Mouse (Mus musculus) megakaryocyte, embryonic 14.5 days (primary cell): Measurements from ENCODE around the gene Lag3. TPM values are rescaled to one million over a fixed set of nuclear protein-coding genes. Genes with fewer than 3 reads are reported as not detected.

Experiments used
- H3K27me3 ChIP-seq: replicated peaks from 2 replicates; pipeline ENCODE3; 2012; ENCODE audit warnings: inconsistent platforms
- H3K36me3 ChIP-seq: replicated peaks from 2 replicates; pipeline ENCODE3; 2012; ENCODE audit warnings: low read length, inconsistent platforms, mixed read lengths
- H3K4me1 ChIP-seq: 2 replicates; pipeline ENCODE4 v1.6.1; 2012; ENCODE audit warnings: inconsistent platforms
- H3K4me3 ChIP-seq: replicated peaks from 2 replicates; pipeline ENCODE3; 2012; ENCODE audit warnings: moderate library complexity, mild to moderate bottlenecking, inconsistent platforms
- H3K9me3 ChIP-seq: 2 replicates; pipeline ENCODE4 v1.6.1; 2012; ENCODE audit warnings: inconsistent platforms
- FLI1 ChIP-seq: IDR thresholded peaks from 2 replicates; pipeline ENCODE4 v1.6.1; 2012; ENCODE audit warnings: low read length, inconsistent platforms, mixed read lengths
- GATA1 ChIP-seq: IDR thresholded peaks from 3 replicates; pipeline ENCODE4 v1.6.1; 2012; ENCODE audit warnings: mixed read lengths, low read length, inconsistent platforms, borderline replicate concordance
- polyA plus RNA-seq: library from polyadenylated mRNA; stranded (reverse); fragments of >175 nt; gene quantifications from 2 replicates; pipeline ENCODE4 v1.2.3, GENCODE M21; 2012; ENCODE audit warnings: low replicate concordance; ENCODE audit not compliant: insufficient read depth

Lag3 gene
- polyA plus RNA-seq, 1 experiment: 0.62 TPM

GRCm38 (mm10) chr6:124861266-124861665 lies 50.2 kb downstream of the Lag3 start:
- Histone ChIP-seq H3K9me3 (no peaks in the 10 kb centered on the region), H3K4me3 (peak overlapping the region; percentile 4), H3K4me1 (peaks cover 57% of the 10 kb centered on the region), H3K36me3 (no peaks in the 10 kb centered on the region), H3K27me3 (peaks cover 99% of the 10 kb centered on the region)
- TF ChIP-seq GATA1: no peak
- TF ChIP-seq FLI1: no peak

GRCm38 (mm10) chr6:124860511-124860910 lies 51.0 kb downstream of the Lag3 start:
- Histone ChIP-seq H3K9me3 (no peaks in the 10 kb centered on the region), H3K27me3 (peaks cover 99% of the 10 kb centered on the region), H3K4me3 (no peak overlapping the region), H3K4me1 (peaks cover 59% of the 10 kb centered on the region), H3K36me3 (no peaks in the 10 kb centered on the region)
- TF ChIP-seq FLI1 (no peak), GATA1 (no peak)

DNA sequence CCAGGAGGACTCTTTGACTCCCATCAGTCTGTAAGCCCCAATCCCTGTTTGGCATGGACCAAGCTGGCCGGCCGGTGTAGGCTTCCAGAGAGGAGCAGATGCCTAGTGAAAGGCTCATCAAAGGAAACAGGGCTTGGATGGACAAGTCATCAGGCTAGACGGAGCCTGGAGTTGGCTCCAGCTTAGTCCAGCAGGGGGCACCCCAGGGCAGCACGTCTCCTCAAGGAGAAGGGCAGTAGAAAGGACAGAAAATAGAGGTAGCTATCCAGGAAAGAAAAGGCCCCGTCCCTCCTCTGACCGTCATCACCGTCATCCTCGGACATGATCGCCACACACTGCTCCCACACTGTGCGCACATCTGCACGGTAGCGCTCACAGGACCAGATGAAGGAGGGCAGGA lies 51.8 kb downstream of the Lag3 start:
- Histone ChIP-seq H3K9me3 (no peaks in the 10 kb centered on the region), H3K27me3 (peaks cover 97% of the 10 kb centered on the region), H3K36me3 (no peaks in the 10 kb centered on the region), H3K4me3 (peak overlapping the region; percentile 83), H3K4me1 (peaks cover 61% of the 10 kb centered on the region)
- no peak for TF ChIP-seq FLI1
- TF ChIP-seq GATA1: no peak

- no peaks in the 10 kb centered on the region for H3K36me3 ChIP-seq
- no peak for TF ChIP-seq FLI1
- peaks cover 94% of the 10 kb centered on the region for H3K27me3 ChIP-seq
- H3K4me3 ChIP-seq: no peak overlapping the region
- peaks cover 53% of the 10 kb centered on the region for H3K4me1 ChIP-seq
- no peaks in the 10 kb centered on the region for H3K9me3 ChIP-seq
These were observed 52.8 kb downstream of the Lag3 start for GRCm38 (mm10) chr6:124858561-124859318.

DNA sequence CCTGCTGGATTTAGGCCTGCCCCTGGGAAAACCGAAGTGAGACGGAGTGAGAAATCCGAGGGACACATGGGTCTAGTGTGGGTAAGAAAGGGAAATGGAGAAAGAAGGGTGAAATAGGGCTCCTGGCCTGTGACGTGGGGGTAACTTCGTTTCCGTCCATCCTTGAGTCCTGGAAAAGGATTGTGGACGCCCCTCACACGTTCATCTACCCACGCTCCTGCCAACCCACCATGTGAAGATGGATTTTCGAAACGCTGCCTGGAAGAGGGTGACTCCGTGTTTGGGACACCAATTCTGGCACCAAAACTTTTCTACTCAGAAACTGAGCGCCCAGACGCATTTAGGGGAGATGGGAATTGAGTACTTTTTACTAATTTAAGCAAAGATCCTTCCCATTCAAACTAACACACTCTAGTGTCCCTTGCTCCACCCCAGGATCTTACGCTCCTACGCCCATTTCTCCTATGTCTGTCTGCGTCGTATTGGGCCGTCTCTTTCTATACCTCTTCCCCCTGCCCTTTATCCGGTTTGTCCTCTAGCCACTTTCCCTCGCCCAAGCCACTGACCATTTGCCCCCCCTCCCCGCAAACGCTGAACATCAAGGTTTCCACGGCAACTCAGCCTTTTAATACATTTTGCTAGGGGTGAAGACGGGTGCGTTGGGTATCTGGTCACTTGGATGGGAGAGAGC lies 53.5 kb downstream of the Lag3 start:
- TF ChIP-seq FLI1 (no peak), GATA1 (no peak)
- H3K4me1 ChIP-seq: peaks cover 45% of the 10 kb centered on the region
- no peaks in the 10 kb centered on the region for H3K9me3 ChIP-seq
- H3K36me3 ChIP-seq: no peaks in the 10 kb centered on the region
- peaks cover 94% of the 10 kb centered on the region for H3K27me3 ChIP-seq
- H3K4me3 ChIP-seq: peak overlapping the region; percentile 91

DNA sequence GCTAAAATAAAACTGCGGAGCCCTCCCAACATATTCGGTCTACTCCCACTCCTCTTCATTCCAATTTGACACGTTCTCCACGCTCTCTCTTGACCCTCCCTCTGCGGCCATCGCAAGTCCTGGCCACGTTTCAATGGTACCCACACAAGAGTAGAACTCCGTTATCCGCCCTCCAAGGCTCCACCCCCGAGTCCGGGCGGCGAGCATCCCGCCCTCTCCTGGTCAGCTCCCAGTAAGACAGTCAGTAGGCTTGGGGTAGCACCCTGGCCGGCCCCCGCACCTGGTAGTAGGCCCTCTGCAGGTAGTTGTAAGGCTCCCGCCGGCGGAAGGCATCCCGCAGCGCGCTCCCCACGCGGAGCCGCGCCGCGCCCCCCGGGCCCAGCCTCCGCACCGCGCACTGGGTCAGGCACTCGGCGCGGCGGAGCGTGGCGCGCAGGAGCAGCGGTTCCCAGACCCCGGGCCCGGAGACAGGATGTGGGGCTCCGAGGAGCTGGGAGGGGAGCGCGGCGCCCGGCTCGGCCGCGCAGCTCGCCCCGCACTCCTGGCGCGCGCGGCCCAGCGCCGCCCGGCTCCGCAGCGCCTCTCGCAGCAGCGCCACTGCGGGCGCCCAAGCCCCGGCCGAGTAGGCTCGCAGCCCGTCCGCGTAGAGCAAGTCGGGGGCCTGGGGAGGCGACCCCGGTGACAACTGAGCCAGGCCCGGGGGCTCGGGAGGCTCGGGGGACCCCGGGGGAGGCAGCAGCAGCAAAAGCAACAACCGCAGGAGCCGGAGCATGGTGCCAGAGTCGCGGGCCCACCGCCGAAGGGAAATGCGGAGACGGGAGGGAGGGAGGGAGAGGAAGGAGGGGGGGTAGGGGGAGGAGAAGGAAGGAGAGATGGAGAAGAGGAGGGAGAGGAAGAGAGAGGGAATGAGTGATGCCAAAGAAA lies 54.3 kb downstream of the Lag3 start, which contains the start of gene P3h3:
Gene P3h3 (minus strand): TSS at position 837 of the 924 bp plus-strand sequence.
- Histone ChIP-seq H3K4me1 (peaks cover 37% of the 10 kb centered on the region), H3K27me3 (peaks cover 91% of the 10 kb centered on the region), H3K9me3 (no peaks in the 10 kb centered on the region), H3K4me3 (peak within 1 kb of the TSS; percentile 91), H3K36me3 (no peaks in the 10 kb centered on the region)
- TF ChIP-seq FLI1 (no peak), GATA1 (no peak)

- TF ChIP-seq GATA1: no peak
- no peak for TF ChIP-seq FLI1
- Histone ChIP-seq H3K4me1 (peaks cover 34% of the 10 kb centered on the region), H3K36me3 (no peaks in the 10 kb centered on the region), H3K27me3 (peaks cover 89% of the 10 kb centered on the region), H3K4me3 (peak overlapping the region; percentile 76), H3K9me3 (no peaks in the 10 kb centered on the region)
These were observed 55.2 kb downstream of the Lag3 start for GRCm38 (mm10) chr6:124856321-124856720.

GRCm38 (mm10) chr6:124854647-124855046 lies 56.9 kb downstream of the Lag3 start:
- Histone ChIP-seq H3K4me3 (no peak overlapping the region), H3K9me3 (no peaks in the 10 kb centered on the region), H3K36me3 (no peaks in the 10 kb centered on the region), H3K4me1 (peaks cover 30% of the 10 kb centered on the region), H3K27me3 (peaks cover 80% of the 10 kb centered on the region)
- no peak for TF ChIP-seq GATA1
- TF ChIP-seq FLI1: no peak

Other genes starting within 250 kb of the Lag3 start
- 119 and 190 TPM in 2 replicates for gene Lpcat3, start 248.7 kb downstream of the Lag3 start, polyA plus RNA-seq
- gene Emg1, start 199.5 kb downstream of the Lag3 start, polyA plus RNA-seq: 46.3 and 153 TPM in 2 replicates
- gene Phb2, start 199.4 kb downstream of the Lag3 start, polyA plus RNA-seq: 72.8 and 150 TPM in 2 replicates
- 19.9 and 20.1 TPM in 2 replicates for gene Ptpn6, start 173.0 kb downstream of the Lag3 start, polyA plus RNA-seq
- gene Grcc10, start 170.3 kb downstream of the Lag3 start, polyA plus RNA-seq: 11.7 and 65.2 TPM in 2 replicates
- 43.0 TPM in 1 of 2 replicates, not detected in the other for gene Gm45234, start 155.7 kb downstream of the Lag3 start, polyA plus RNA-seq
- 38.5 and 97.6 TPM in 2 replicates for gene Atn1, start 155.2 kb downstream of the Lag3 start, polyA plus RNA-seq
- gene Eno2, start 142.0 kb downstream of the Lag3 start, polyA plus RNA-seq: 5.8 and 6.2 TPM in 2 replicates
- not detected in 2 replicates for gene Lrrc23, start 132.0 kb downstream of the Lag3 start, polyA plus RNA-seq
- gene Spsb2, start 103.0 kb downstream of the Lag3 start, polyA plus RNA-seq: 42.5 and 52.2 TPM in 2 replicates
- 74.5 and 552 TPM in 2 replicates for gene Tpi1, start 97.4 kb downstream of the Lag3 start, polyA plus RNA-seq
- 35.1 and 61.7 TPM in 2 replicates for gene Usp5, start 82.2 kb downstream of the Lag3 start, polyA plus RNA-seq
- gene Cdca3, start 82.2 kb downstream of the Lag3 start, polyA plus RNA-seq: 27.2 and 32.4 TPM in 2 replicates
- gene Gnb3, start 71.4 kb downstream of the Lag3 start, polyA plus RNA-seq: not detected in 2 replicates
- 5.5 TPM in 1 of 2 replicates, not detected in the other for gene P3h3, start 54.0 kb downstream of the Lag3 start, polyA plus RNA-seq
- 0.82 and 7.7 TPM in 2 replicates for gene Gpr162, start 47.7 kb downstream of the Lag3 start, polyA plus RNA-seq
- gene Cd4, start 23.5 kb downstream of the Lag3 start, polyA plus RNA-seq: 0.35 TPM in 1 of 2 replicates, not detected in the other
- 330 and 450 TPM in 2 replicates for gene Ptms, start 8.4 kb upstream of the Lag3 start, polyA plus RNA-seq
- 183 and 362 TPM in 2 replicates for gene Mlf2, start 19.7 kb upstream of the Lag3 start, polyA plus RNA-seq
- 46.8 and 55.7 TPM in 2 replicates for gene Cops7a, start 53.8 kb upstream of the Lag3 start, polyA plus RNA-seq
- 2.5 and 7.7 TPM in 2 replicates for gene Pianp, start 85.0 kb upstream of the Lag3 start, polyA plus RNA-seq
- 21.5 and 67.6 TPM in 2 replicates for gene Zfp384, start 97.4 kb upstream of the Lag3 start, polyA plus RNA-seq
- 16.8 and 17.7 TPM in 2 replicates for gene Ing4, start 128.1 kb upstream of the Lag3 start, polyA plus RNA-seq
- gene Acrbp, start 138.0 kb upstream of the Lag3 start, polyA plus RNA-seq: 8.7 and 11.3 TPM in 2 replicates
- gene Lpar5, start 156.2 kb upstream of the Lag3 start, polyA plus RNA-seq: 0.62 TPM in 1 of 2 replicates, not detected in the other
- gene Chd4, start 184.3 kb upstream of the Lag3 start, polyA plus RNA-seq: 41.8 and 90.6 TPM in 2 replicates
- 18.4 and 24.5 TPM in 2 replicates for gene Nop2, start 220.2 kb upstream of the Lag3 start, polyA plus RNA-seq
- 20.6 and 36.4 TPM in 2 replicates for gene Iffo1, start 233.5 kb upstream of the Lag3 start, polyA plus RNA-seq